Comparison of ENCODE assay signal across 9 mouse cellular contexts in genomic region chr11:62646495-62646843, GRCm38 (mm10). TPM values are rescaled to one million over a fixed set of nuclear protein-coding genes. Genes with fewer than 3 reads are reported as not detected.
DNase-seq lines count a peak whose midpoint lies in the region; ATAC-seq and TF ChIP-seq lines count a peak whose summit lies in the region.
"Had no signal": no experiment of that assay in that cellular context is flagged by ENCODE, and none has a peak within 500 bp of the region (broad histone marks: within the 10 kb centered on the region; RNA-seq: fewer than 3 reads in every experiment).

No protein-coding gene starts in this region.

- H3K79me2 ChIP-seq in macrophage (ENCODE audit: inconsistent target) = peaks cover 45% of the 10 kb centered on the region

- H3K4me3 ChIP-seq in heart, embryonic 13.5 days = peak overlapping the region; percentile 89
- H3K4me3 ChIP-seq in ES-E14 (ENCODE audit: insufficient read depth in 1 of 2, low read depth in 1 of 2, low read length in 2 of 2, poor library complexity in 1 of 2, severe bottlenecking in 1 of 2) (peak overlapping the region; percentile 9 to 41; a peak in 1 of 4 replicates), macrophage (ENCODE audit: inconsistent target) (peak overlapping the region; percentile 3; the same call in 1 of the 2 replicates)
- H3K4me3 ChIP-seq in hindbrain, embryonic 11.5 days (ENCODE audit: low read depth, low read length) = no peak overlapping the region

- no peak for DNase-seq in heart, postnatal 36 days
- no peak for DNase-seq in ES-E14 (ENCODE audit: low read depth, low spot score)
- no peak for DNase-seq in hindbrain, embryonic 11.5 days (ENCODE audit: low spot score)
- DNase-seq in left cerebral cortex, adult 11 months (ENCODE audit: low spot score) = no peak
- DNase-seq: kidney, adult 8-10 months had no signal

- H3K9me3 ChIP-seq in heart, embryonic 13.5 days = no peaks in the 10 kb centered on the region
- H3K9me3 ChIP-seq in ES-E14 (ENCODE audit: control insufficient read depth, insufficient read depth, low read depth, low read length) = no peaks in the 10 kb centered on the region
- no peaks in the 10 kb centered on the region for H3K9me3 ChIP-seq in hindbrain, embryonic 11.5 days (ENCODE audit: control insufficient read depth, low read length)

- peaks cover 83% of the 10 kb centered on the region for H3K4me1 ChIP-seq in heart, embryonic 13.5 days
- H3K4me1 ChIP-seq in ES-E14 (ENCODE audit: control insufficient read depth in 2 of 2, insufficient read depth in 2 of 2, low read length in 2 of 2, poor library complexity in 1 of 2) = peaks cover 17 to 31% of the 10 kb centered on the region in 2 experiments
- H3K4me1 ChIP-seq in hindbrain, embryonic 11.5 days (replicated peaks; ENCODE audit: control insufficient read depth, insufficient read depth, low read length) = 0 out of 2 replicates have a peak, but pooled peaks cover 7% of the 10 kb centered on the region

- no peak for ATAC-seq in heart, embryonic 13.5 days (ENCODE audit: extremely low read depth, insufficient number of reproducible peaks, low FRiP score, low TSS enrichment)
- ATAC-seq in hindbrain, embryonic 11.5 days (ENCODE audit: low FRiP score) = no peak
- no peak for ATAC-seq in activated CD4-positive, CD25-positive, alpha-beta regulatory T cell, adult 4 months
- ATAC-seq in CD4-positive, CD25-positive, alpha-beta regulatory T cell, adult 4 months = no peak

- peak overlapping the region; percentile 94 for H3K27ac ChIP-seq in heart, embryonic 13.5 days (replicated peaks)
- H3K27ac ChIP-seq in ES-E14 (ENCODE audit: insufficient read depth, low read depth, low read length, poor library complexity, severe bottlenecking) (peak overlapping the region; percentile 57), macrophage (peak overlapping the region; percentile 51)
- no peak overlapping the region for H3K27ac ChIP-seq in hindbrain, embryonic 11.5 days (ENCODE audit: low read depth, low read length)

- intact Hi-C loops in heart, postnatal 36 days (cut with DNase I) = no loop called here

- peak overlapping the region; percentile 94 for H3K9ac ChIP-seq in heart, embryonic 13.5 days
- peak overlapping the region; percentile 28; the same call in 1 of the 2 replicates for H3K9ac ChIP-seq in ES-E14 (ENCODE audit: insufficient read depth, low read depth, low read length, poor library complexity, severe bottlenecking)
- no peak overlapping the region for H3K9ac ChIP-seq in hindbrain, embryonic 11.5 days (ENCODE audit: low read depth, low read length)

- 24% methylated on average over 4 of the region's 4 CpGs for WGBS in heart, embryonic 13.5 days
- WGBS in hindbrain, embryonic 11.5 days = 71% methylated on average over 4 of the region's 4 CpGs
- 7% methylated on average over 4 of the region's 4 CpGs for WGBS in macrophage (ENCODE audit: missing documents)

- H3K4me2 ChIP-seq in heart, embryonic 13.5 days = peak overlapping the region; percentile 91
- peak overlapping the region; percentile 98 for H3K4me2 ChIP-seq in hindbrain, embryonic 11.5 days (replicated peaks; ENCODE audit: low read depth, low read length)

- H3K27me3 ChIP-seq in heart, embryonic 13.5 days (replicated peaks) = no peaks in the 10 kb centered on the region
- H3K27me3 ChIP-seq in hindbrain, embryonic 11.5 days (ENCODE audit: control insufficient read depth, insufficient read depth, low read length) = no peaks in the 10 kb centered on the region

- in situ Hi-C loops in ES-E14 (cut with MboI; ENCODE audit: low sequenced_read_pairs in 2 of 2, unreplicated experiment in 2 of 2) = no loop called here

- H3K36me3 ChIP-seq in heart, embryonic 13.5 days = peaks cover 6% of the 10 kb centered on the region; the same call in 1 of the 2 replicates
- H3K36me3 ChIP-seq in ES-E14 (ENCODE audit: control insufficient read depth, insufficient read depth, low read length, poor library complexity, severe bottlenecking) (no peaks in the 10 kb centered on the region), macrophage (ENCODE audit: inconsistent target) (no peaks in the 10 kb centered on the region)
- no peaks in the 10 kb centered on the region for H3K36me3 ChIP-seq in hindbrain, embryonic 11.5 days (ENCODE audit: control insufficient read depth, insufficient read depth, low read length)

TF ChIP-seq in ES-E14, 5 proteins besides CTCF, POLR2A, EP300 and RAD21:
- TF ChIP-seq ZNF384 (IDR thresholded peaks at IDR 0.05; ENCODE audit: low read depth, low read length) (no peak), CHD2 (IDR thresholded peaks at IDR 0.05; ENCODE audit: low read depth, low read length) (no peak), ZC3H11A (IDR thresholded peaks at IDR 0.05; ENCODE audit: borderline replicate concordance, low read depth, low read length) (no peak), HCFC1 (IDR thresholded peaks at IDR 0.05; ENCODE audit: borderline replicate concordance, insufficient read depth, low read length) (no peak), MAFK (IDR thresholded peaks at IDR 0.05; ENCODE audit: insufficient read depth, low read depth, low read length) (no peak)

RNA-seq across cellular contexts. Expression of gene Lrrc75a, which starts 1.9 kb away (rescaled TPM):
- polyA plus RNA-seq in heart, embryonic 13.5 days (2015; fragmentation: Nextera tagmentation; extraction: Ambion mirVana) = 14.3 and 17.0 TPM in 2 replicates
- total RNA-seq in heart, postnatal 36 days (2021) = 1 to 10 TPM; 4.4 to 7.1 TPM
- total RNA-seq in ES-E14 (2012; rRNA removed) = 9.9 and 11.6 TPM in 2 replicates
- polyA plus RNA-seq in hindbrain, embryonic 11.5 days (2014; fragmentation: Nextera tagmentation; extraction: Ambion mirVana) = 16.2 and 16.7 TPM in 2 replicates
- 10 to 100 TPM in 7 of 26 experiments, 1 to 10 TPM in 19; 1.4 to 21.9 (median 5.3) TPM for total RNA-seq in macrophage (2018; cell fraction: chromatin; rRNA removed)
- total RNA-seq in macrophage (2018; cell fraction: cytosol; rRNA removed) = 10 to 100 TPM in 13 of 26 experiments, 1 to 10 TPM in 13; 5.5 to 29.0 (median 10.0) TPM
- total RNA-seq in macrophage (2018; cell fraction: nucleus; rRNA removed) = 10 to 100 TPM in 10 of 26 experiments, 1 to 10 TPM in 16; 2.9 to 29.7 (median 7.5) TPM
- polyA plus RNA-seq in macrophage (2018) = 4.7 to 7.3 TPM (median 5.6 TPM) in 3 replicates
- 1 to 10 TPM; 1.0 to 1.7 TPM for polyA plus RNA-seq in activated CD4-positive, CD25-positive, alpha-beta regulatory T cell, adult 4 months (2017; shearing (Covaris generic))
- 1 to 10 TPM; 1.9 to 4.6 TPM for polyA plus RNA-seq in CD4-positive, CD25-positive, alpha-beta regulatory T cell, adult 4 months (2017; shearing (Covaris generic))

RNA-seq across cellular contexts. Expression of gene Mmgt2, which starts 2.0 kb away (rescaled TPM):
- polyA plus RNA-seq in heart, embryonic 13.5 days (2015; fragmentation: Nextera tagmentation; extraction: Ambion mirVana) = 42.8 and 53.9 TPM in 2 replicates
- 1 to 10 TPM; 5.4 to 9.9 TPM for total RNA-seq in heart, postnatal 36 days (2021)
- 11.4 and 13.6 TPM in 2 replicates for total RNA-seq in ES-E14 (2012; rRNA removed)
- polyA plus RNA-seq in hindbrain, embryonic 11.5 days (2014; fragmentation: Nextera tagmentation; extraction: Ambion mirVana) = 38.8 and 43.5 TPM in 2 replicates
- 10 to 100 TPM in 10 of 26 experiments, 1 to 10 TPM in 16; 1.0 to 19.0 (median 7.6) TPM for total RNA-seq in macrophage (2018; cell fraction: chromatin; rRNA removed)
- total RNA-seq in macrophage (2018; cell fraction: cytosol; rRNA removed) = 10 to 100 TPM; 15.0 to 36.0 (median 26.6) TPM
- total RNA-seq in macrophage (2018; cell fraction: nucleus; rRNA removed) = 10 to 100 TPM in 20 of 26 experiments, 1 to 10 TPM in 6; 4.4 to 34.3 (median 15.5) TPM
- polyA plus RNA-seq in macrophage (2018) = 25.0 to 33.0 TPM (median 31.4 TPM) in 3 replicates
- 10 to 100 TPM; 32.9 to 42.3 TPM for polyA plus RNA-seq in activated CD4-positive, CD25-positive, alpha-beta regulatory T cell, adult 4 months (2017; shearing (Covaris generic))
- polyA plus RNA-seq in CD4-positive, CD25-positive, alpha-beta regulatory T cell, adult 4 months (2017; shearing (Covaris generic)) = 10 to 100 TPM; 42.9 to 59.1 TPM
